Mouse (Mus musculus) brain, adult 2 months (tissue): ENCODE measurements around the gene Fnbp1l.

Experiments used
- DNase-seq: peaks from one replicate; pipeline ENCODE4 v3.0.0; 2011; ENCODE audit warnings: low read depth, low spot score

Gene Fnbp1l

DNA sequence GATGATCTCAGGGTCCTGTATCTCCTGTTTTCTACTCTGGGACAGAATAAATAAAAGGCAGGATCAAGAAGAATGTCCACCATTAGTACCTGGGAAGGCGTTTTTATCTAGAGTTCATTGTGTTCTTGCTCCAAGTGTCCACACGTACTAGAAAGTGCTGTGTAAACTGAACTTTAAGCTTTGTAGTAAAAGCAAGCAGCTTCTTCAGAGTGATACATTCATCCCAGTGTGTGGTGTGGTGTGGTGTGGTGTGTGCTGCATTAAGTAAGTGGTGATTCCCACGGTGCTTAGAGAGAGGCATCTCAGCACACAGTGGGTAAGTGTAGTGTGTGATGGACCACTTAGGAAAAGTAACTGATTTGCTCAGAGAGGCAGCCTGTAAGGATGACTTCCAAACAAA is 91.0 kb downstream of the Fnbp1l start:
- DNase-seq: no peak

DNA sequence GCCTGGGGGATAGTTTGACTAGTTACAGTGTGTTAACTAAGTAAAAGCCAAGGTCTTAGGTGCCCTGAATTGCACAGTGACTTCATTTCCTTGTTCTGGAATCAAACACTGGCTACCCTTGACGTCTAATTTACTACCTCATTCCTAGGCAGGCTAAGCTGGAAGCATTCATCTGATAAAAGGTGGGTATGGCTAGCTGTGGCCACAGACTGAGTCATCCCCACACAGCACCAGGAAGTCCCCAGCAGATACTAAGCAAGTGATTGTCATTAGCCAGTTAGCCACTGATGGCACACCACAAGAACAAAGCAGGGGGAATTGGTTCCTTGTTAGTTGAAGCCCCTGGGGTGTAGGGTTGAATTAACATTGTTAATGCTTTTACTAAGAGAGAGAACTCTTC is 98.2 kb downstream of the Fnbp1l start:
- no peak for DNase-seq

DNA sequence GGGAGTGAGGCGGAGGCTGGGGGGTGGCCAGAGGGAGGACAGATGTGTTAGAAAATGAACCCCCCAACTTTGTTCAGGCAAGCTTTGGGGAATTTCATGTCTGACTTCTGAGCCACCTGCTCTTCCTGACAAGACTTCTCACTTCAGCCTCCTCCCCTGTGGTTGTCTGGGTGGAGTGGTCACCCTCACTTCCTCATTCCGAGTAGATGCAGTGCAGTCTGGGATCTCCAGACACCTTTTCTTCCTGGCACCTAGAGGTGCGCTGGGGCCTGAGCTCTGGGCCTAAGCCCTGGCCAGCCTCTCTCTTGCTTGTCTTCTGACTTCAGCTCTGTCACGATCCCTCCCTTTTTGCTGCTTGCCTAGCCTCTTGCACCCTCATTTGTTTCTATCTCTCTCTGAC is 98.6 kb downstream of the Fnbp1l start:
- DNase-seq: no peak

DNA sequence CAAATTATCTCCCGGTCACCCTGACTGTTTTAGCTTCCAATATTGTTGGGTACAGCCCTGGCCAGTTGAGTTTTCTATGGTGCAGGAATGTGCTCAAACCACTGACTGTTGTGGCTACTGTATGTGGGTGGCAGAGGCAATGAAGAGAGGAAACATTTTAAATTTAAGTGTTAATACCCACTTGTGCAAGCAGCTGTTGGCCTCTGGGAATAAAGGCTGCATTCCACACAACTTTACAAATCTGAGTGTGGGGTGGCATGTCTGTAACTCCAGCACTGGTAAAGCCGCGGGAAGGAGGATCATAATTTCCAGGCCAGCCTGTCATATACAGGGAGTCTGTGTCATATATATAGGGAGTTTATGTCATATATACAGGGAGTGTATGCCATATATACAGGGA is 99.2 kb downstream of the Fnbp1l start:
- DNase-seq: no peak

DNA sequence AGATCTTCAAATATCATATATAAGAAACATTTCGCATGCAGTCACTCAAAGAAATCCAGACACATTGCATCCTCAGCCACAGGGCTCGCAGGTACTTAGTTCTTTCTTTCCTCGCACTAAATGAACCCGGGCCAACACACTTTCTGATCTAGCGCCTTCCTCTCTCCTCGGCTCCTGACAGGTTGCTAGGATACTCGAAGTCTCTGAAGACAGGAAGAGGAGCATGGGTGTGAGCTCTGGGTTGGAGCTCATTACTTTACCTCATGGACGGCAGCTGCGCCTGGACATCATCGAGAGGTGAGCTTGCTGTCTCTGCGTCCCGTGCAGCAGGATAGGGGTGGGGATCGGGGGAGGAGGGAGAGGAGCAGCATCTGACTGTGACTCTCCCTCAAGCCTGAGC is 100.4 kb downstream of the Fnbp1l start:
- DNase-seq: peak; percentile 66

DNA sequence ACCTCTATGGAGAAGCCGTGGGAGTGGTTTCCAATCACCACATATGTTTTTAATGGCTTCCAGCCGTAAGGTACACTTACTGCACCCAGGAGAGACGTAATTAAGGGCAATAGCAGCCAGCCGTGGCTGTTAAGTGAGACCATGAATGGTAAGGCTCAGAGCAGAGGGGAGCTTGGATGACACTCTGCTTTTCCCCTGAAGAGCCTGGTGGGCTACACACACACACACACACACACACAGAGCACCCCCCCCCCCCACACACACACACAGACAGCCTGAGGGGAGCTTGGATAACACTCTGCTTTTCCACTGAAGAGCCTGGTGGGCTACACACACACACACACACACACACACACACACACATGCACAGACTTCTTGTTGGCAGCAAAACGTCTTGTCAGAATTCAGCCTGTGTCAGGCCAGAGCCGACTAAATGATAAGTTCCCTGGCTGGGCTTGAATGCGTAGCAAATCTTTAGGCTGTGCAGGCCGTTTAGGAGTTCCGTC is 101.2 kb downstream of the Fnbp1l start:
- no peak for DNase-seq

DNA sequence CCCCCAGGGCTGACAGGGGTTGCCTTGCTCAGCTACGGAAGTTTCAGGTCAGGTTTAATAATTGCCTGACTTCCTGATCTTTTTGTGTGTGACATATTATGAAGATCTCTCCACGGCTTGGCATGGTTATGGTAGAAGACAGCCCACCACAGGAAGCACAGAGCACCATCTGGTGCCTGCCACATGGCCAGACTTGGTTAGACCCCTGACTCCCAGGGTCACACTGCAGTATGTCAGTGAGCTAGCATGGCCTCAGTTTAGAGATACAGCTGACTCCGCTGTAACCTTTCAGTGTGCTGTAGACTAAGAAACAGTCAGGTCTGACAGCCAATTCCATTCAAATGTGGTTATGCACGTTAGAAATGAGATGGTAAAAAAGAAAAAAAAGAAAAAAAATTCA is 101.8 kb downstream of the Fnbp1l start:
- DNase-seq: no peak

DNA sequence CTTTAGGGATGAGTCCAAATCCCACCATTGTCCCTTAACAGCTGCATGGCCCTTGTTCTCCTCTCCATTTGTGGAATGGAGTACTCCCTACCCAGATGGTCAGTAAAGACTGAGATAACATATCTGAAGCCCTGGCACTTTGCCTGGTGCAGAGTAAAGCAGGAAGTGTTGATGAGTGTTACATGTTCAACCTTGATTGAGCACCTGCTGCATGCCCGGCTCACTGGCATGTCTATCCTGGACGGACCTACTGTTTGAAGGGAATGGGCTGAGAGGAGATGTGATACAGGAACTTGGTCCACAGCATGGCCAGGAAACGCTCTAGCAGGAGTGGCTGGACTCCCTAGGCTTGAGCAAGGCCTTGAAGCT is 103.2 kb downstream of the Fnbp1l start:
- no peak for DNase-seq

DNA sequence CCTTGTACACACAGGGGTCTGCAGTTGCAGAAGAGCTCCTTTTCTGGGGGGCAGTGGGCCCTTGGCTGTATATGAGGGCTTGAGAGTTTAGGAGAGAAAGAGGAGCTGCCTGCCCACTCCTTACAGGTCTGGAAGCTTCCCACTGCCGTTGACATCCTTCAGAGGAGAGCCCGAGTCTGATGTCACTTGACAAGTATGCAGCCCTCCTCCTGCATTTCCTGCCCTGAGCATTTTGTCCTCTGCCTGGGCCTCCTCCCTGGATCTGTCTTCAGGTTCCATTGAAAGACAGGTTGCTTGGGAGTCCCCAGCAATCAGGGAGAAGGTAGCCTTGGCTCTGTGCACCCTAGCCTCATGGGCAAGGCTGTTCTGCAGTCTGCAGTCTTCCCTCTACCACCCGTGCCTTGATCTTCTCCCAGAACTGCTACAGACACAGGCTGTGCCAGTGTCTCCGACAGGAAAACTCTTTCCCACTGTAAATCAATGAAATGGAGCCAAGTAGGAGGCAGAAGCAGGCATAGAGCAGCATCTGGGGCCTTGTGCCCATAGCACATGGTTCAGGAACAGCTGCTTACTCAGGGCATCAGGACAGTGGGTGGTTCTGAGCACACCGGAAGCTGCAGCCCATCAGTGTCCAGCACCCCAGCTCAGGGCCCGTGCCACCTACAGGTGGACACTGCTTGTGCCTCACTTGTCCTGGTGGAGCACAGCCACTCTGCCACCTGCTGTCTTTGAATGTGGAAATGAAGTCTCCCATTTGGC is 103.8 kb downstream of the Fnbp1l start:
- no peak for DNase-seq

DNA sequence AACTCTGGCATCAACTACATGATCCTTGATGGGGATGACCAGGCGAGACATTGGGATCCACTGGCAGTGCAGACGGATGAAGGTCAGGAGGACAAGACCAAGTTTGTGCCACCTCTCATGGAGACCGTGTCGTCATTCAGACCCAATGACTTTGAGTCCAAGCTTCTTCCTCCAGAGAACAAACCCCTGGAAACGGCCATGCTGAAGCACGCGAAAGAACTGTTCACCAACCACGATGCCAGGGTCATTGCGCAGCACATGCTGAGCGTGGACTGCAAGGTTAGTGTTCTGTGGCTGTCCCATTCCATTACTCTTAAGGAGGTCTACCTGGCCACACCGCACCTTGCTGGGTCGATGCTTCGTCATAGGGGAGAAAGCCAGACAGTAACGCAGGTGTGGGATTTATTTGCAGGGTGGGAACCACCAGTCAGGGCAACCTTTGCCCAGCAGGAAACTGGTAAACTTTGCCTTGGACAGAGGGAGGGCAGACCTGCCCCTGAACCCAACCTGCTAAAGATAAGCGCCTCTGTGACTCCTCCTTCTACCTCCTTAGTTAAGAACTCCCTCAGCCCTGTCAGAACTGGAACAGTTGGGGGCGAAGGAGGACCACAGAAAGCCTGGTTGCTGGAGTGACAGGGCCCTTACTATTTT is 106.7 kb downstream of the Fnbp1l start:
- DNase-seq: no peak

DNA sequence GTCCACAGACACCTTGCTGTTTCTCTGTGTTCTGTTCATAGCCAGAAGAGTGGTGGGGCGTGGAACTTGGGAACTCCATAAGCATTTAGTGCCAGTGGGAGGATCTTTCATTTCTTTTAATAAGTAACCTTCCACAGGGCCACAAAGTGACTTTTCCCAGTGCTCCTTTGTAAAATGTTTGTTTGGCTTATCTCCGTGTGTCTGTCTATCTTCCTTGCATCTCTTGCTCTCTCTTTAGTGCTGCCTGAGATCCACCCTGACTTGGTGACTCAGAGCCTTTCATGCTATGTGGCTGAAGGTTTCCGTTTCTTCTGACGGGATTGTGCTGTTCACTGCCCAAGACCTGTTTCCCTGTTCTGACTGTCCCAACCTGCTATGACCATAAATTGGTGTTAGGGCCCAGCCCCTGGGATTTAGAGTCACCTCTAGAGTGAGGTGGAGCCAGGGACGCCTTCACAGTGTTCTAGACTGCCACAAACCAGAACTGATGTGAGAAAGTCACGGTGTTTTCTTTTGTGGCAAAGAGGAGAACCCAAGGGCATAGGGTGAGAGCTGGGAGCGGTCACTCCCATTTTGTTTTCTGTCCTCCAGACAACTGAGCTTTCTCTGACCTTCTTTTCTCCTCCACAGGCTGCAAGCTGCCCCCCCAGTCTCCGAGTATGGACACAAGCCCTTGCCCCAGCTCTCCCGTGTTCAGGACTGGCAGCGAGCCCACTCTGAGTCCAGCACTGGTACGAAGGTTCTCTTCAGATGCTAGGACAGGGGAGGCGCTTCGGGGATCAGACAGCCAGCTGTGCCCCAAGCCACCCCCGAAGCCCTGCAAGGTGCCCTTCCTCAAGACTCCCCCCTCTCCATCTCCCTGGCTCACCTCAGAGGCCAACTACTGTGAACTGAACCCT is 107.5 kb downstream of the Fnbp1l start:
- no peak for DNase-seq

DNA sequence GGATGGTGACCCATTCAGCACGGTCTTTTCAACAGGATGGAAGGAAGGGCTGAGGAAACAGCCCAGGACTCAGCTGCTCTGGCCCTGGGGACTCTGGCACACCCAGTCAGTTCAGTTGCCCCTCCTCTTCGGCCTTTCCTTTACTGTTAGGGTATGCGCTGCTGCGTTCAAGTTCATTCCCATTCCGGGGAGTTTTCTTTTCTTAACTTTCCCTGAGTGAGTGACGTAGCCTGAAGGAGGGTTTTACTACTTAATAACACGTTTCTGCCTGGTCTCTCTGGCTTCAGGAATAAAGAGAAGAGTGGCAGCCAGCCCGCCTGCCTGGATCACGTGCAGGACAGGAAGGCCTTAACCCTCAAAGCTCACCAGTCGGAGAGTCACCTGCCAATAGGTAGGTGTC is 108.6 kb downstream of the Fnbp1l start:
- no peak for DNase-seq

DNA sequence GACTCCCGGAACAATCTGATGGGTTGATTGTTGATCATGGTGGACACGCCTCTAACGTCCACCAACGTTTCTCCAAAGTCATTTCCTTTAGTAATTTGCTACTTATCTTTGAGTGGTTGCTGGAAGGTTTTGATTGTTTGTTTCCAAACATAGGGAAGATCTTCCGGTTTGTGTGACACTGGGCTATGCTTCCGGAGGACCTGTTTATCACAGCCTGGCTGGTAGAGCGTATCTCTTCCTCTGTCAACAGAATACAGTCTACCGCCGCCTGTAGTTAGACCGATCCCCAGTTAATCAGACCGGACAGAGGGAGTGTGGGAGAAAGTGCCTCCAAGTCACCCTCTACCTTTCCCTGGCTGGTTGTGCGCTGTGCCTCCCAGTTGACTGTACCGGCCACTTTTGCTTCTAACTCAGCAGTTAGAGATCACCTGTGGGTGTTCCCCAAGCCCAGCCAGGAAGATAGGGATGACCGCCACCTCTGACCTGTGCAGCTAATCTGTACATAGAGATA is 109.2 kb downstream of the Fnbp1l start:
- DNase-seq: no peak

DNA sequence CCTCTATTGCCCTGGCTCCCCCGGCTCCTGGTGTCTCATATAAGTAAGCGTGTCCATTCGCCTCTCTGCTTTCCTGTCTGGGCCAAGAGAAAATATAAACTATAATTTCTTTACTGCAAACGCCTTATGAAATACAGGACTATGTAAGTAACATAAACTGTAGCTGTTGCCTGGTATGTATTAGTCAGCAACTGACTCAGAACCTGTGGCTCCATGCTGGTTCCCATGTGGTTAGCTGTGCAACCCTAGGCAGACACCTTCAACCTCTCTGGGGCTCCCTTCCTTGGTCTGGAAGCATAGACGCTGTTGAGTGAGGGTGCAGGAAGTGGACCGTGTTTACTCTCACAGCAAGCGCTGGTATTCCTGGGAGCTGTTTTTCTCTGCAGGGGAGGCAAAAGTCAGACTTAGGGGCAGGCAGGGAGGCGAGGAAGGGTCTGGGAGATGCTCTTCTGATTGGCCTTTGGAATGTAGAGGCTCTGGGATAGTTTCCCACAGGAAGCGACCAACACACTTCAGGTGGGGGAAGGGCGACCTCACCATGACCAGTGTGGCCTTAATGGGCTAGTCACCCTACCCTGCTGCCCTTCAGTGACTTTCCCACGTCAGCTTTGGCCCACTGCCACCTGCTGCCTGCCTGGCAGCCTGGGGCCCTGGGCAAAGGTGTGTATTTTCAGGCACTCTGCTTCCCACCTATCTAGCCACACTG is 109.8 kb downstream of the Fnbp1l start:
- no peak for DNase-seq

DNA sequence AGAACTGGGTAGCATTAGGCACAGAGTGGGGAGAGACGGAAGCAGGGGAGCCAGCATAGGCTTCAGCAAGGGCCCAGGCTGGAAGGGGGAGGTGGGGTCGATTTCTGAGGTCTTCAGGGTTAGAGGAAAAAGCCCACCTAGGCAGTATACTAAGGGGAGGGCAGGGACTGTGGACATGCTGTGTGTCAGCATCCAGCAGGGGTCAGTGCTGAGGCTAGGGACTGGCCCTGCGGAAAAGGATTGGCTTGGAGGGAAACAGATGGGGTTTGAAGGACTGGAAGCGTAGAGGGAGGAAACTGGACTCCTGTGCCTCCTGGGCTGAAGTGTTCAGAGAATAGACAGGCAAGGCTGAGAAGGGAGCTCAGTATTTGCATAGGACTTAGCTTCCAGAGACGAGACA is 110.4 kb downstream of the Fnbp1l start:
- DNase-seq: peak; percentile 64

DNA sequence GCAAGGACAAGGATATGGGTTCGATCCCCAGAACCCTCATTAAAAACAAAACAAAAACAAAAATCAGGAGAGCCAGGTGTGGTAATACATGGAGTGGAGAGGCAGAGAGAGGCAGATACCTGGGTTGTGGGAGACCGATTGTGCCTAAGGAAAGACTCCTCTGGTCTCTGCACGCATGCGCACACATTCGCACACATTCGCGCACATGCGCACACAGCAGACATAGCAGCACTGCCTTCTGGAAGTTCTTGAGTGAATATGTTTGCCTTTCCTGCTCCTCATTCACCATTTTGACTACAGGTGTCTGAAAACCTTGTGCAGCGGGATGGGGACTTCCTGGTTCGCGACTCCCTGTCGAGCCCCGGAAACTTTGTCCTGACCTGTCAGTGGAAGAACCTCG is 111.7 kb downstream of the Fnbp1l start:
- DNase-seq: no peak

DNA sequence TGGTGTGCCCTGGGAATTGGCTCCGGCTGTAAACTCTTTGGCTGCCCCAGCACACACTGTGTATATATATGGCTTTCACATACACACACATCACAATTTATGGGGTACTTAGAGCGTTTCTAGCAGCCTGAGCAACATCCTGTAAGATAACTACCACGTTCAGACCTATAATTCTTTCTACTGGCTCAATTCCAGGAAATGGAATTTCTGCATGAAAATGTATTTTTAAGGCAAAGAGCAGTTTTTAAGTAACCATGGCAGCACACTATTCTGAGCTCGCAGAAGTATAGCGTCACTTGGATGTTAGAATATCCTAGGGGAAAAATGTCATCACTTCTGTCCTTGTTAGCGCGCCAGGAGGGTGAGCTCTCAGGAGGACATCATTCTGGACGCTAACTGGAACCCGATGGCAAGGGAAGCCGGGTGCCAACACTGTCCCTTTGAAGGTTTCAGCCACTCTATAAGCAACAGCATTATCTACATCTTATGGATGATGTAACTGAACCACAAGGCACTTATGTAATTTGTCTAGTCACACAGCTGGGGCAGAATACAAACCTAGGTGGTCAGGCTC is 113.1 kb downstream of the Fnbp1l start:
- peak; percentile 86 for DNase-seq

DNA sequence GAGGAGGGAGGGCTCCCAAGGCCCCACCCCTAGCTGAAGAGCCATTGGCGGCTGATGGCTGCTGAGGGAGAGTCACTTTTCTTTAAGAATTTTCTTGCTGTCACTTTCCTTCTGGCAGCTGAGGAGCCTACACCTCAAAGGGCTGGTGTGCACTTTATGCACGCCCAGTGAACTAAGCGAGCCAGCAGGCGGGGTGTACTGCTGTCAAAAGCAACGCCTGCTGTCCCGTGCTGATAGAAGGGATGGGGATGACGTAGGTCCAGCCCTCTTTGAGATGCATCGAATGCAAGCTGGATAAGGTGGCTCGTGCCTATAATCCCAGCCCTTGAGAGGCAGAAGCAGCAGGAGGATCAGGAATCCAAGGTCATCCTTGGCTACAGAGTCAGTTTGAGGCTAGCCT is 118.6 kb downstream of the Fnbp1l start:
- no peak for DNase-seq

DNA sequence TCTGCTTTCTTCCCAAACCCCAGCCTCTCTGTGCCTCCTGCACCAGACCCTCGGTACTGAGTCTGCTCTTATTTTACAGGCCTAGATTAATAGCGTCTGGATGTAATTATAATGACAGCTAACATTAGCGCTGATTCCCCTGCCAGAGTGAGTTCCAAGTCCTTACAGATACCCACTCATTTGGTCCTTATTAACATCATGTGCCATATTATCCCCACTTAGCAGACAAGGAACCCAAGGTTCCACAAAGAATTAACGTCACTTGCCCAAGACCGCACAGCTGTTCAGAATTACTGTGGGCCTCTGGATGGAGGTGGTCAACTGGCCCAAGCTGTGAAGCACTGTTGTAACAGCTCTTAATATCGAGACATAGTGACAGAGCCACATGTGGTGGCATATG is 119.9 kb downstream of the Fnbp1l start:
- no peak for DNase-seq

DNA sequence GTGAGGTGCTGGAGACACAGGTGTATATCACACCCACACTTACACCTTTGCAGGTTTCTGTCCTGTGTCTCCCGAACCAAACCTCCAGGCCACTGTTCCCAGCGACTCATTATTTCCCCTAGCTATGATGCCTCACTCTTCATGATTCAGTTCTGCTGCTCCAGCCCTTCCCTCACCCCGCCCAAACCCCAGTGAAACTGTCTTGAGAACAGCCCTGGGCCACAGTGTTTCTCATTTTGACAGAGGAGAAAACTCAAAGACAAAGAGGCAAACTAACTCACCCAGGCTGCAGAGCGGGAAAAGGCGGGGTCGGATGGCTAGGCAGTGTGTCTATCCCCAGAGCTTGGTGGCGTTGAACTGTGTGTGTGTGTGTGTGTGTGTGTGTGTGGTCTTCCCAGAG is 121.0 kb downstream of the Fnbp1l start:
- no peak for DNase-seq

DNA sequence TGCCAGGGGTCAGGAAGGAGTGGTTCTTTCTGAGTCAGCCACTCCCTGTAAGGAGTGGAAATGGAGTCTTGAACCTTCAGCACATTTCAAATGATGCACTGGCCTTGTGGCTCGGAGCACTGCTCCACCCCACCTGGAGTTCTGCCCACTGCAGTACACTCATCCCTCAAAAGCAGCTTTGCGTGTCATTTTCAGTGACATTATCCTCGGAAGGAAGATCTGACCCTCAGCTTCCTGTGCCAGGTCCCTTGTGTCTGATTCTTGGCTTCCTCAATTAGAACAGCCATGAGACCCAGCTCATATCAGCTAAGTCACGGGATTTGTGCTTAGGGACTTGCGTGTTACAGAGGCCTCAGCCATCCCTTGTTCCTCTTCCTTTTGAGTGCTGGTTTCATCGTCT is 121.6 kb downstream of the Fnbp1l start:
- no peak for DNase-seq
